Mouse (Mus musculus): ENCODE data around the gene Ccdc85c.

Gene Ccdc85c

GRCm38 (mm10) chr12:108239441-108239840 lies 35.8 kb downstream of the Ccdc85c start:
- peak; percentile 83 for DNase-seq (ENCODE audit: low spot score)

GRCm38 (mm10) chr12:108238395-108239035 lies 36.7 kb downstream of the Ccdc85c start:
- DNase-seq (ENCODE audit: low spot score), result no peak

- no peak for DNase-seq (ENCODE audit: low spot score)
These were observed 37.8 kb downstream of the Ccdc85c start for GRCm38 (mm10) chr12:108237300-108238006.

GRCm38 (mm10) chr12:108235976-108236555 lies 39.2 kb downstream of the Ccdc85c start:
- no peak for DNase-seq (ENCODE audit: low spot score)

GRCm38 (mm10) chr12:108234832-108235602 lies 40.2 kb downstream of the Ccdc85c start:
- no peak for DNase-seq (ENCODE audit: low spot score)

- no peak for DNase-seq (ENCODE audit: low spot score)
These were observed 41.5 kb downstream of the Ccdc85c start for GRCm38 (mm10) chr12:108233736-108234135.

DNA sequence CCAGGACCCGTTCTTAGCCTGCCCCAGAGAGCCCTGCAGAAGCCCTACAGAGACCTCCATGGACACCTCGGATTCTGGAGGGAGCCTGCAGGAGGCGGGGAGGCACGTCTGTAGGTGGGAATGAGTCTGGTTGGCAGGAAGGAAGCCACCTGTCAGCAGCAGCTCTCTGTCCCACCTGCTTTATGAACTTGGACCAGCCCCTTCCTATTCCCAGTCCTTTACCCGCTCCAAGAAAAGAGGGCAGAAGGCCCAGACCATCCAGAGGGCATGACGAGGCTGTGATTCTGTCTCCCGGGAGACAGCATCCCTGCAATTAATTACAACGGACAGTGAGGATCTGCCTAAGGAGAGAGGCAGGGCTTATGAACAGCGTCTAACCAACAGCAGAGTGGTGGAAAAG lies 43.3 kb downstream of the Ccdc85c start:
- no peak for DNase-seq (ENCODE audit: low spot score)

- no peak for DNase-seq (ENCODE audit: low spot score)
These were observed 44.1 kb downstream of the Ccdc85c start for GRCm38 (mm10) chr12:108230821-108231794.

DNA sequence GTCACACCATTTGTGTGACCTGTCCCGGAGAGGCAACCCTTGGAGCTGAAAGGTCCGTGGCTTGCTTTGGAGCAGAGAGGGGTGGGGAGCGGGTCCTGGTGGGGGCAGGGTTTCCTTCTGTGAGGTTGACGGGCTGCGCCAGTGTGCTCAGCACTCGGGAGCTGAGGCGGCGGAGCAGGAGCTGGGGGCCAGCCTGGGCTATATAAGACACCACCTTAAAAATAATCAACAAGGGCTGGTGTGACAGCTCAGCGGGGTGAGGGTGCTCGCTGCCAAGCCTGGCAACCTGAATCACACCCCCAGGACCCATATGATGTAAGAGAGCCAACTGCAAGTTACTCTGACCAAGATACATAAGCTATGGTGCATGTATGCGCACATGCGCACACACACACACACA lies 45.1 kb downstream of the Ccdc85c start:
- no peak for DNase-seq (ENCODE audit: low spot score)

GRCm38 (mm10) chr12:108227527-108227926 lies 47.7 kb downstream of the Ccdc85c start:
- no peak for DNase-seq (ENCODE audit: low spot score)

DNA sequence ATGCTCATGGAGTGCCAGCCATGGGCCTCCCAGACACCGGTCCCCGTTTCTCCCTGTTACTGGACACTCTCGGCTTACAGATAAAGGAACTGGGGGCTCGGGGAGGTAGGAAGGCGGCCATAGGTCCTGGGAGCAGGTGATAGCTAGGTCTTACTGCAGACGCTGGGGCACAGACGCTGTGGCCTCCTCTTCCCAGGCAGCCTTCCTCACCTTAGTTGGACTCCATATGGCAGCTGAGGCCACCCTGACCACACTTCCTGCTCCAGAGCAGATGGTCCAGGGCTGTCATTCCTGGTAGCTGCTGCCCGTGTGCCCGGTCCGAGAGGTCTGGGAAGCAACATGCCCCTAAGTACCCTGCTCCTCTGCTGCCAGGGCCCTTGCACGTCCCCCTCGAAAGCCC lies 48.3 kb downstream of the Ccdc85c start:
- DNase-seq (ENCODE audit: low spot score), result no peak

DNA sequence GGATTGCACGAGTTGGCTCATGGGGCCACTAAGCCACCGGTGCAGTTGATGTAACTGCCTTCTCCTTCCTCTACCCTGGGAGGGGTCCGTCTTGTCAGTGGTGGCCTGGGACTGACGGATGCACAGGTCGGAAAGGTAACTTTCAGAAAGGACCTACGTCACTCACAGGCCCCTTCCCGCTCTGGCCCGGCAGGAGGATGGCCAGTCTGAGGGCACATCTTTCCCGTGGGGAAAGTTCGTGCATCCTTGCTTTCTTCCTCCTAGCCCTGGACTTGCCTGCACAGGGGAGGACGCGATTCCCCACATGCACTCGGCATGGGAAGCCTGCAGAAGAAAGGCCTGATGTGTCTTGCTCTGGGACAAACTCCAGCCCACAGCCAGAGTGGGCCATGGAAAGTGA lies 49.0 kb downstream of the Ccdc85c start:
- DNase-seq (ENCODE audit: low spot score), result no peak

GRCm38 (mm10) chr12:108225781-108226180 lies 49.4 kb downstream of the Ccdc85c start:
- no peak for DNase-seq (ENCODE audit: low spot score)

DNA sequence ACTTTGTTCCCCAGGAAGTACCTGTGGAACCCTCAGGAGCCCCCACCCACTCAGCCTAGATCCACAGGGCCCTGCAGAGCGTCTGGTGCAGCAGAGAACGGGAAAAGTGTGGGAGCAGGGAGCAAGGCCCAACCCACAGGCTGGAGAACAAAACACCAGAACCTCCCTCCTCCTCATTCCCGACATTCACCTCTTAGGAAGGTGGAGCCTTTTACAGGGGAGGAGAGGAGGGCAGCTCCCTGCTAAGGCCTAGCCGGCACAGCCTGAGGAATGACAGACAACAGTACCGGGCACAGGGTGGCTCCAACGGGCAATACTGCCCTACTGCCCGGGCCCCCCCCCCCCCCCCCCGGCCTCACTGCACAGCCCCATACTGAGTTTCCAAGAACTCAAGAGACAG lies 51.9 kb downstream of the Ccdc85c start:
- DNase-seq (ENCODE audit: low spot score), result peak; percentile 21

DNA sequence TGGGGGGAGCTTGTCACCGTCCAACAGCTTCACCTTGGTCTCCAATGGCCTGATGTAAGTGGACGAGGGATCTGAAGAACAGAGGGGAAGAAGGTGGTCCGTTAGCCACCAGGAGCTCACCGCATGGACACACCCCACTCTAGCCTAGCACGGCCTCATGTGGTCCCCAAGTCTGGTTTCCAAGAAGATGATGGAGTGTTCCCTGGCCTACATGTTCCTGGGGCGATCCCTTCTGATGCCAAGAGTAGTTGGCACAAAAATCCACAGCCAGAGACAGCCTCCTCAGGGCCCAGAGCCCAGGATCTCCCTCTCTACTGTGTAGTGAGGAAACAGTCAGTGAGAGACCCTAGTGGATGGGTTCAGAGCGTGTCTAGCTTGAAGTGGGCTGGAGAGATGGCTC lies 53.5 kb downstream of the Ccdc85c start:
- no peak for DNase-seq (ENCODE audit: low spot score)

DNA sequence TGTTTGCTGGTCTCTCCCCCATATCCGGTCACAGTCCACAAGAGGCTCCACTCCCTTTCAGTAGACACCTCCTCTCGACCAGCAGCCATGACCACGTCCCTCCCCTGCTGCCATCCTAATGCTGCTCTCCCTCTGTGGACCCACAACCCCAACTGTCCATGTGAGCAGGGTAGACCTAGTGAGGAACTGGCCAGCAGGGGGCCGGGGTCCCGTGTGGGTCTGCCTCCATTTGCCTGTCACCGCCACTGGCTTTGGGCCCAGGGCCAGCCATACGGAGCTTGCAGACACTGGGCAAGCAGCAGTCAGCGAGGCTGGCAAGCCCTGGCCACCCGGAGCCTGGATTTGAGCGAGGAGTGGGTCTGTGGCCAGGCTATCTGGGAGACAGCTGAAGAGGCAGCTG lies 54.0 kb downstream of the Ccdc85c start:
- no peak for DNase-seq (ENCODE audit: low spot score)

DNA sequence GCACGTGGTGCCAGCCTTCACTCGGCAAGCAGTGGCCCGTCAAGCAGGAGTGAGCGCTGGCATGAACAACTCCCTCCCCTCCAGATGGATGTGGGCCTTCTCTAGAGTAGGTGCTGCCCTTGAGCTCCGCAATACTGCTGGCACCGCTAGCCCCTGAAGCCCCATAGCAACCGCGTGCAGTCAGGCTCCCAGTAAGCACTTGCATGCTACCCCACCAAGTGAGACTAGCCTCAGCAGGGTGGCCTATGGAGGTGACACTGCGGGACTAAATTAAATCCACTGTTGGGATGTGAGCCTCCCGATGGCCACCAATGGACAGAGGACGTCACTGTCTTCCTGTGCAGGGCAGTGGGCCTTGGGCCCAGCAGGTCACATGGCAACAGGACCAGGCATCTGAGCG lies 54.6 kb downstream of the Ccdc85c start:
- DNase-seq (ENCODE audit: low spot score), result no peak

DNA sequence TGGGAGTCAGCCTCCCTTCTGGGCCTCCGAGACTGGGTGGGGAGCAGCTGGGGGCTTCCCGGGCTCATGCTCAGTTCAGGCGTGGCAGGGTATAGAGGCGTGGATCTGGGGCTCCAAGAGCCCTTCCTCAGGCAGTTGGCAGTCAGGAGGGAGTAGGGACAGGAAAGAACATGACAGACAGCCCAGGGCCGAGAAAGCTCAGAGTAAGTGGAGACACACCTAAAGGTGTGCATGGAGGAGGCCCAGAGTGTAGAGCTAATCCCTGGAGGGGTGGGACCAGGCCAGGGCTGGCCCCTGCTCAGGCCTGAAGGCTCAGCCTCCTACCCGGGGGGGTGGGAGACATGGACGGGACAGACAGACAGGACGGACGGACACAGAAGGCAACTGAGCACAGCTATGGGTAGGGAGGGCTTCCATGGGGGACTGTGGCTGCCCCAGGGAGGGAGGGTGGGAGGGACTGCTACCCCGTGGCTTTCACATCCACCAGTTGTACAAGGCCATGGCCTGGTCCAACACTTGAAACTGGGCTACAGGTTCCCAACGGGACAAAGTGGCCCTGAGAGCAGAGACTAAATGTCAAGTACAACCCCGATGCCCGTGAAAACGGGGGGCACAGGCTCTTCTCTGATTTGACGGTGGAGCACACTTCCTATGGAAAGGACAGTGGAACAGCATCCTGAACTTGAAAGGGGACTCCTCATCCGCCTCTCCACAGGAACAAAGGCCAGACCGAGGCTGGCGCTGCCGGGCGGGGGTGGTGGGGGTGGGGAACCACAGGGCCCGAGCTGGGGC lies 55.2 kb downstream of the Ccdc85c start:
- DNase-seq (ENCODE audit: low spot score), result no peak

DNA sequence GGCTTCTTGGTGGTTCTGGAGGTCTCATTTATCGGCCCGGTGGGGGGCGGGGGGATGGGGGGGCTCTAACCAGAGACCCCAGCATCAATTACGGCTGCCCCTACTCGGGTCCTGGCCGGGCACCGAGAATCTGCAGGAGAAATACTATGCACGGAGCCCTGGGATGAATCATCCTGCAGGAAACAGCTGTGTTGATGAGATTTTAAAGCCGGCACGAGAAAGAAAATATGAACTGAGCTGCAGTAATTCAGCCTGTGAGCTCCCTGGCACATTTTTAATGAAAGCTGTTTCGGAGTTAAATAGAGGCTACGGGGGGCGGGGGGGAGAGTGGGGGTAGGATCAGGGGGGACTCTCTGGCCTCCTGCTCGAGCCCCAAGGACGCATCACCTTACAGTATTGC lies 56.1 kb downstream of the Ccdc85c start:
- DNase-seq (ENCODE audit: low spot score), result no peak

- DNase-seq (ENCODE audit: low spot score), result peak; percentile 58
These were observed 57.7 kb downstream of the Ccdc85c start for GRCm38 (mm10) chr12:108217572-108217971.

Data from adipocyte (in vitro differentiated cells).